Mouse (Mus musculus) embryonic fibroblast, embryonic 13.5 days (primary cell): ENCODE measurements at regions not wholly inside any gene's neighbourhood (a gene's known extent, or its start where the extent isn't known, plus 50 kb on each side); places are given as distances from the start of the nearest gene placed in this dataset.

Experiments used
- CTCF ChIP-seq: IDR thresholded peaks from 2 replicates; pipeline ENCODE4 v1.5.1; 2011; ENCODE audit warnings: mild to moderate bottlenecking, control low read depth, low read length, moderate library complexity, borderline replicate concordance; ENCODE audit not compliant: insufficient read depth
- POLR2A ChIP-seq: IDR thresholded peaks from 2 replicates; pipeline ENCODE4 v1.6.1; 2011; ENCODE audit warnings: low read depth, mild to moderate bottlenecking, control low read depth, low read length, moderate library complexity

- TF ChIP-seq CTCF (no peak), POLR2A (no peak)
These were observed 259.8 kb upstream of the Id2 start for GRCm38 (mm10) chr12:25356774-25357173.
